Mouse (Mus musculus) gastrocnemius, postnatal 10 days (tissue): Measurements from ENCODE around the gene Qprt. TPM values are rescaled to one million over a fixed set of nuclear protein-coding genes. Genes with fewer than 3 reads are reported as not detected.

ENCODE experiments used
- DNase-seq: peaks from one replicate; pipeline ENCODE4 v3.0.0; 2021; ENCODE audit warnings: mixed read lengths
- total RNA-seq, 2 experiments: library from RNA; stranded (reverse); gene quantifications; 2 replicates each; pipeline ENCODE4 v1.2.3; 2021

Gene Qprt
- total RNA-seq, 2 experiments from 2014 or later: 1.9 to 2.3 TPM

GRCm38 (mm10) chr7:127133125-127133524, 11.1 kb upstream of the Qprt start:
- DNase-seq: no peak

GRCm38 (mm10) chr7:127129638-127130037, 7.6 kb upstream of the Qprt start:
- DNase-seq: no peak

GRCm38 (mm10) chr7:127121061-127121910, 740 bp downstream of the Qprt start:
- DNase-seq: peak; percentile 41

GRCm38 (mm10) chr7:127118671-127119445, 3.2 kb downstream of the Qprt start:
- no peak for DNase-seq

- DNase-seq: no peak
These were observed 4.1 kb downstream of the Qprt start for GRCm38 (mm10) chr7:127117948-127118347.

GRCm38 (mm10) chr7:127116331-127116935, 5.6 kb downstream of the Qprt start:
- DNase-seq: no peak

- no peak for DNase-seq
These were observed 7.1 kb downstream of the Qprt start for GRCm38 (mm10) chr7:127114920-127115319.

- DNase-seq: no peak
These were observed 8.3 kb downstream of the Qprt start for GRCm38 (mm10) chr7:127113614-127114259.

GRCm38 (mm10) chr7:127112921-127113597, 9.0 kb downstream of the Qprt start:
- DNase-seq: no peak

- no peak for DNase-seq
These were observed 9.7 kb downstream of the Qprt start for GRCm38 (mm10) chr7:127112251-127112841.

GRCm38 (mm10) chr7:127111461-127111860, 10.6 kb downstream of the Qprt start:
- peak; percentile 61 for DNase-seq

- peak; percentile 73 for DNase-seq
These were observed 11.6 kb downstream of the Qprt start for GRCm38 (mm10) chr7:127110239-127111007.

GRCm38 (mm10) chr7:127105551-127105950, 16.5 kb downstream of the Qprt start:
- DNase-seq: no peak

GRCm38 (mm10) chr7:127104560-127105332, 17.3 kb downstream of the Qprt start:
- peak; percentile 53 for DNase-seq

GRCm38 (mm10) chr7:127103960-127104359, 18.1 kb downstream of the Qprt start:
- DNase-seq: no peak

- DNase-seq: no peak
These were observed 19.9 kb downstream of the Qprt start for GRCm38 (mm10) chr7:127102148-127102547.

GRCm38 (mm10) chr7:127101451-127102016, 20.5 kb downstream of the Qprt start:
- no peak for DNase-seq

- DNase-seq: no peak
These were observed 22.5 kb downstream of the Qprt start for GRCm38 (mm10) chr7:127099528-127099927.

- no peak for DNase-seq
These were observed 23.1 kb downstream of the Qprt start for GRCm38 (mm10) chr7:127098950-127099349.
